Mouse (Mus musculus) MEL (cell line): ENCODE data around the gene Znfx1.

ENCODE experiments used
- CHD1 ChIP-seq: IDR thresholded peaks from 2 replicates; pipeline ENCODE4 v1.6.1; 2012; ENCODE audit warnings: low read depth, mild to moderate bottlenecking, inconsistent platforms, low read length, improper control_type of control experiment
- CTCF ChIP-seq, 3 experiments: IDR thresholded peaks in 2 of 3; conservative IDR thresholded peaks in 1 of 3; 2 replicates each; pipeline ENCODE4 v1.5.1; 2011 to 2012; ENCODE audit warnings: low read length in 3 of 3, low read depth in 2 of 3, mild to moderate bottlenecking in 2 of 3, improper control_type of control experiment in 1 of 3, inconsistent platforms in 1 of 3, mixed read lengths in 1 of 3, moderate library complexity in 1 of 3; ENCODE audit not compliant: control insufficient read depth in 1 of 3, insufficient read depth in 1 of 3, poor library complexity in 1 of 3, severe bottlenecking in 1 of 3
- E2F4 ChIP-seq: IDR thresholded peaks from 2 replicates; pipeline ENCODE4 v1.6.1; 2011; ENCODE audit warnings: low read depth, low read length, improper control_type of control experiment, borderline replicate concordance
- EP300 ChIP-seq, 2 experiments: IDR thresholded peaks; 2 replicates each; pipeline ENCODE4 v1.6.1; 2011; ENCODE audit warnings: improper control_type of control experiment in 2 of 2, low read length in 2 of 2, low read depth in 1 of 2, mild to moderate bottlenecking in 1 of 2
- GABPA ChIP-seq: IDR thresholded peaks from 2 replicates; pipeline ENCODE4 v1.6.1; 2012; ENCODE audit warnings: low read depth, mild to moderate bottlenecking, inconsistent platforms, low read length, improper control_type of control experiment, moderate library complexity
- GATA1 ChIP-seq: IDR thresholded peaks from 2 replicates; pipeline ENCODE4 v1.6.1; 2011; ENCODE audit warnings: low read depth, low read length, improper control_type of control experiment
- MAX ChIP-seq: IDR thresholded peaks from 2 replicates; pipeline ENCODE4 v1.6.1; 2011; ENCODE audit warnings: low read length, improper control_type of control experiment
- MYC ChIP-seq: IDR thresholded peaks from 2 replicates; pipeline ENCODE4 v1.6.1; 2011; ENCODE audit warnings: low read depth, mild to moderate bottlenecking, low read length, improper control_type of control experiment, moderate library complexity
- POLR2A ChIP-seq, 2 experiments: IDR thresholded peaks; 2 replicates each; pipeline ENCODE4 v1.6.1; 2011 to 2012; ENCODE audit warnings: low read length in 2 of 2, mild to moderate bottlenecking in 2 of 2, control low read depth in 1 of 2, improper control_type of control experiment in 1 of 2, low read depth in 1 of 2, moderate library complexity in 1 of 2; ENCODE audit not compliant: control insufficient read depth in 1 of 2, insufficient read depth in 1 of 2, poor library complexity in 1 of 2
- TBP ChIP-seq: IDR thresholded peaks from 2 replicates; pipeline ENCODE4 v1.8.0; 2011; ENCODE audit warnings: low read depth, low read length, improper control_type of control experiment

DNA sequence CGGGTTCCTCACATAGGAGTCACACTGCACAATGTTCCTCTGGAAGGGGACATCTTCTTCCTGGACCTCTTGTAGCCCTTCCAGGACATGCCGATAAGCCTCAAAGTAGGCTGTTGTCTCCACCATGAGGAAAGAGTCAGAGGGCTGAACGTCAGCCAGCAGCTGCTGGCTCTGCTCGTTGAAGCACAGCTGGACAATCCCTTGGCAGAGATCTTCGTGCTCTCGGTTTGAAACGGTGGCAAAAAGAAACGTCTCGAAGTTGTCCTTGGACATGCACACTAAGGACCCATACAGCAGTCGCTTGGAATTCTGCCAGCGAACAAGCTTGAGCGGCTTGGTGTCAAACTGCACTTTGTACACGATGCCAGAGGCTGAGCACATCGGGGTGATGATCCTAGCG is 7.4 kb downstream of the Znfx1 start:
- no peak for TF ChIP-seq TBP
- no peak for TF ChIP-seq MYC
- TF ChIP-seq CTCF (IDR thresholded peaks at IDR 0.05 in 2 of 3, conservative IDR thresholded peaks at IDR 0.05 in 1 of 3; ENCODE audit: control insufficient read depth in 1 of 3, insufficient read depth in 1 of 3, low read depth in 2 of 3, low read length in 3 of 3, poor library complexity in 1 of 3, severe bottlenecking in 1 of 3): no peak
- no peak for TF ChIP-seq EP300 (IDR thresholded peaks at IDR 0.05; ENCODE audit: low read depth in 1 of 2, low read length in 2 of 2)
- no peak for TF ChIP-seq GATA1
- TF ChIP-seq POLR2A (IDR thresholded peaks at IDR 0.05; ENCODE audit: control insufficient read depth in 1 of 2, insufficient read depth in 1 of 2, low read depth in 1 of 2, low read length in 2 of 2, poor library complexity in 1 of 2): no peak
- TF ChIP-seq MAX: no peak
- no peak for TF ChIP-seq E2F4
- no peak for TF ChIP-seq CHD1
- no peak for TF ChIP-seq GABPA
